Mouse (Mus musculus): ENCODE data around the gene Tmem186.
A peak's percentile ranks its signal among the peaks of the same experiment; 100 is the strongest.

Tmem186 gene

GRCm38 (mm10) chr16:8637217-8638051 lies at the start of gene Tmem186, which contains the start of gene Pmm2:
Gene Tmem186 (minus strand): TSS chr16:8637712.
Gene Pmm2 (plus strand): TSS chr16:8637674.
- peak; percentile 89 for DNase-seq

GRCm38 (mm10) chr16:8686871-8687535 lies 49.5 kb upstream of the Tmem186 start:
- DNase-seq = peak; percentile 68 to 75

GRCm38 (mm10) chr16:8686121-8686870 lies 48.8 kb upstream of the Tmem186 start:
- peak; percentile 88 to 92 for DNase-seq

GRCm38 (mm10) chr16:8685087-8685486 lies 47.6 kb upstream of the Tmem186 start:
- DNase-seq = peak; percentile 85 to 87

GRCm38 (mm10) chr16:8680470-8680869 lies 43.0 kb upstream of the Tmem186 start, which contains the start of gene Gm5767:
Gene Gm5767 (plus strand): TSS chr16:8680770.
- DNase-seq = no peak

- DNase-seq = no peak
Observed at GRCm38 (mm10) chr16:8679780-8680179, 42.3 kb upstream of the Tmem186 start.

- DNase-seq = no peak
Observed at GRCm38 (mm10) chr16:8678676-8679075, 41.2 kb upstream of the Tmem186 start.

- no peak for DNase-seq
Observed at GRCm38 (mm10) chr16:8678035-8678434, 40.5 kb upstream of the Tmem186 start.

GRCm38 (mm10) chr16:8676800-8677199 lies 39.3 kb upstream of the Tmem186 start:
- DNase-seq = peak; percentile 73 to 78

GRCm38 (mm10) chr16:8676228-8676627 lies 38.7 kb upstream of the Tmem186 start:
- no peak for DNase-seq

GRCm38 (mm10) chr16:8675559-8675958 lies 38.0 kb upstream of the Tmem186 start:
- no peak for DNase-seq

GRCm38 (mm10) chr16:8674165-8674564 lies 36.7 kb upstream of the Tmem186 start:
- DNase-seq = peak; percentile 62 to 69

- no peak for DNase-seq
Observed at GRCm38 (mm10) chr16:8673343-8673742, 35.8 kb upstream of the Tmem186 start.

GRCm38 (mm10) chr16:8672811-8673210 lies 35.3 kb upstream of the Tmem186 start:
- DNase-seq = no peak

GRCm38 (mm10) chr16:8672350-8672687 lies 34.8 kb upstream of the Tmem186 start:
- DNase-seq = no peak

- peak; percentile 88 for DNase-seq
Observed at GRCm38 (mm10) chr16:8671551-8672349, 34.2 kb upstream of the Tmem186 start, which contains the start of gene Carhsp1. Gene Carhsp1 (minus strand): TSS chr16:8672155.

- no peak for DNase-seq
Observed at GRCm38 (mm10) chr16:8670041-8671035, 32.8 kb upstream of the Tmem186 start.

- DNase-seq = no peak
Observed at GRCm38 (mm10) chr16:8669432-8669831, 31.9 kb upstream of the Tmem186 start.

GRCm38 (mm10) chr16:8668386-8668785 lies 30.9 kb upstream of the Tmem186 start:
- DNase-seq = no peak

- DNase-seq = no peak
Observed at GRCm38 (mm10) chr16:8667814-8668213, 30.3 kb upstream of the Tmem186 start.

GRCm38 (mm10) chr16:8667261-8667660 lies 29.7 kb upstream of the Tmem186 start:
- DNase-seq = no peak
